Mouse (Mus musculus) stomach, embryonic 16.5 days (tissue): ENCODE measurements around the gene 1700023F06Rik. TPM values are rescaled to one million over a fixed set of nuclear protein-coding genes. Genes with fewer than 3 reads are reported as not detected.

Experiments used
- polyA plus RNA-seq: library from polyadenylated mRNA; unstranded; fragments of >200 nt; fragmentation: Nextera tagmentation; extraction: Ambion mirVana; gene quantifications from 2 replicates; pipeline ENCODE4 v1.2.1, GENCODE M21; 2015

Gene 1700023F06Rik
- polyA plus RNA-seq, 1 experiment from 2014 or later = 0.83 TPM

Other genes with a start within 250 kb of the 1700023F06Rik start
- gene Nmt1, start 180.4 kb downstream of the 1700023F06Rik start, polyA plus RNA-seq = 50.8 and 53.7 TPM in 2 replicates
- 85.2 and 109 TPM in 2 replicates for gene Dcakd, start 180.2 kb downstream of the 1700023F06Rik start, polyA plus RNA-seq
- gene Plcd3, start 106.9 kb downstream of the 1700023F06Rik start, polyA plus RNA-seq = 5.2 and 6.5 TPM in 2 replicates
- gene Acbd4, start 106.9 kb downstream of the 1700023F06Rik start, polyA plus RNA-seq = 31.0 and 36.4 TPM in 2 replicates
- gene Hexim1, start 92.3 kb downstream of the 1700023F06Rik start, polyA plus RNA-seq = 4.7 and 5.7 TPM in 2 replicates
- gene Hexim2, start 76.1 kb downstream of the 1700023F06Rik start, polyA plus RNA-seq = 6.3 and 7.9 TPM in 2 replicates
- gene Fmnl1, start 37.5 kb downstream of the 1700023F06Rik start, polyA plus RNA-seq = 3.5 and 4.4 TPM in 2 replicates
- not detected in 2 replicates for gene Spata32, start 9.9 kb upstream of the 1700023F06Rik start, polyA plus RNA-seq
- gene Map3k14, start 58.9 kb upstream of the 1700023F06Rik start, polyA plus RNA-seq = 4.2 and 4.9 TPM in 2 replicates
- gene Arhgap27, start 155.1 kb upstream of the 1700023F06Rik start, polyA plus RNA-seq = 19.1 and 22.0 TPM in 2 replicates
- 7.5 and 8.5 TPM in 2 replicates for gene Plekhm1, start 204.1 kb upstream of the 1700023F06Rik start, polyA plus RNA-seq